Mouse (Mus musculus): ENCODE results near the gene Vmn1r135.
"Not testable (repeated sequence)": the region's sequence is repeated elsewhere in the genome, so short reads cannot be mapped to it uniquely, and the experiment has no call there.

The Vmn1r135 gene

GRCm38 (mm10) chr7:21832051-21832450 lies at the start of gene Vmn1r135:
TSS of gene Vmn1r135 (plus strand) at chr7:21832351.
- not testable (repeated sequence) for DNase-seq

DNA sequence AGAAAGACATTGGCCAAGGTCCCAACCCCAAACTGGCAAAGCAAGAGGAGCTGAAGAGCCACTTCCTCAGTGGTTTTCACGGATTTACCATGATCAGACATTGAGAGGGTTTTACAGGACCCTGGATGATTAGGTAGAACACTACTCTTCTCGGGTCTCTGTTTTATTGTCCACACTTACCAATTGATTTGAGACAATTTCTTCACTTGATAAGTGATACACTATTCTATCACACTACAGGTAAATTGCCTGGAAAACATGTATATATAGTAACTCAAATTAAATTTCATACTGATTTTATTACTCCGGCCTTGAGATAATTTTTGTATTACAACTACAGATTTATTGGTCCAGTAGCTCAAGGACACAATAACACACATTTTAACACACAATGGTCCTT lies 35.5 kb upstream of the Vmn1r135 start, which contains the start of gene Gm4177:
Gene Gm4177 (minus strand): TSS at position 101 of the 400 bp plus-strand sequence.
- DNase-seq: not testable (repeated sequence)

DNA sequence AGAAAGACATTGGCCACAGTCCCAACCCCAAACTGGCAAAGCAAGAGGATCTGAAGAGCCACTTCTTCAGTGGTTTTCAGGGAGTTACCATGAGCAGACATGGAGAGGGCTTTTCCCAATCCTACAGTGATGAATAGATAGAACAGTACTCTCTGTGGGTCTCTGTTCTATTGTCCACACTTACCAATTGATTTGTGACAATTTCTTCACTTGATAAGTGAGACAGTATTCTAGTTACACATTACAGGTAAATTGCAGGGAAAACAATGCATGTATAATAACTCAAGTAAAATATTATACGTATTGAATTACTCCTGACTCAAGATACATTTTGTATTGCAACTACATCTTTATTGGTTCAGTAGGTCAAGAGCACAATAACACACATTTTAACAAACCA lies 12.0 kb downstream of the Vmn1r135 start, which contains the start of gene Gm5725:
Gene Gm5725 (minus strand): TSS at position 101 of the 400 bp plus-strand sequence.
- not testable (repeated sequence) for DNase-seq
